Comparison of ENCODE assay signal across 20 mouse cellular contexts in the genomic region with DNA sequence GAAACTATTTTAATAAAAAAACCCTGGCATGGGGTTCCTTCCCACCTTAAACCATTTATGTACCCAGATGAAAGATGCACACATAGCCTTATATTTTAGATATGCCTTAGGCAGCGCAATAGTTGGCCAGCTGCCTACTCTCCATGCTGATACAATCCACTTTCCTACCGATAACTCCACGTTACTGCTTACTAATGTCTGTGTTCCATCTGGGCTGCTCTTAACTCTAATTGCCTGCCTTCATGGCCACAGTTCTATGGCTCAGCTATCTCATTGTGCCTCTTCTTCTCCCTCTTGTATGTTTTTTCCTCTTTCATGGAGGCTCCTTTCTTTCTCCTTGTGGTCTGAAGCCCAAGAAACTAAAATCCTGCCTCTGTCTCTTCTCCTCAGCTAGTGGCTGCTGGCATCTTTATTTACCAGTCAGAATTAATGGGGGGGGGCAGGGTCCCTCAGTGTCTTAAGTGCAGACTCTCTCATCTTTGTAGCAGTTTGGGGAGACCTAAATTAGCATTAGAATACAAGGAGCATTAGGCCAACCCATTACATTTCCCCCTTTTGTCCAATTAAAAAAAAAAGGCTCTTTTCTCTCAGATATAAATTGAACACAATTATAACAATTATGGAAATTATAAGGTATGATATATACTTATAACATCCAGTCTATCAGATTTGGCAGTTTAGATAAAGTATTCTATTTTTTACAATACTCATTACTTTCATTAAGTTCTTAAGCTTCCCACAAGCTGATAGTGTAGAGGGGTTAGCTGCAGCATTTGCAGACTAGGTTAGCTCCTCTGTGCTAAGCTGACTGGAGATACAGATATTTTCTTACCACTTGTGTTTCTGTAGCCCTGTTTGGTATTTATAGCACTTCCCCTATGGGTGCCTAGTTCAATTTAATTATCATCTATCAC.
DNase-seq lines count a peak whose midpoint lies in the region; ATAC-seq lines count a peak whose summit lies in the region.
"Had no signal": no experiment of that assay in that cellular context is flagged by ENCODE, and none has a peak within 500 bp of the region (broad histone marks: within the 10 kb centered on the region; RNA-seq: fewer than 3 reads in every experiment).

No protein-coding gene starts in this region.

- no peak for DNase-seq in hindbrain, embryonic 10.5 days (ENCODE audit: low spot score)
- peak; percentile 34 for DNase-seq in forebrain, embryonic 14.5 days (ENCODE audit: low spot score)
- no peak for DNase-seq in kidney, adult 11 months
- DNase-seq: adrenal gland, adult 8-10 months; adrenal gland, postnatal 25 days; cerebellum, adult 18-20 months; cerebellum, adult 9-10 months; cerebellum, postnatal 14 days; gastrocnemius, postnatal 10 days; gastrocnemius, postnatal 36 days; heart, adult 11 months; kidney, adult 8-10 months had no signal

- no peak for ATAC-seq in hindbrain, embryonic 13.5 days (ENCODE audit: low FRiP score)
- peak; percentile 50 for ATAC-seq in forebrain, embryonic 14.5 days
- peak; percentile 82 for ATAC-seq in forebrain, embryonic 16.5 days
- no peak for ATAC-seq in inflammation-experienced regulatory T-cells, adult 6 months
- ATAC-seq: CD4-positive, CD25-positive, alpha-beta regulatory T cell, adult 4 months; hindbrain, postnatal 0 days; intestine, postnatal 0 days had no signal

- H3K9me3 ChIP-seq in hindbrain, embryonic 13.5 days: no peaks in the 10 kb centered on the region
- no peaks in the 10 kb centered on the region for H3K9me3 ChIP-seq in hindbrain, embryonic 10.5 days
- no peaks in the 10 kb centered on the region for H3K9me3 ChIP-seq in forebrain, embryonic 14.5 days (replicated peaks; ENCODE audit: control insufficient read depth, low read length)
- H3K9me3 ChIP-seq in forebrain, embryonic 16.5 days (ENCODE audit: control insufficient read depth, low read length): no peaks in the 10 kb centered on the region

- H3K27me3 ChIP-seq in hindbrain, embryonic 13.5 days: no peaks in the 10 kb centered on the region
- H3K27me3 ChIP-seq in hindbrain, embryonic 10.5 days (ENCODE audit: insufficient read depth, poor library complexity, severe bottlenecking): no peaks in the 10 kb centered on the region
- no peaks in the 10 kb centered on the region for H3K27me3 ChIP-seq in forebrain, embryonic 14.5 days (replicated peaks; ENCODE audit: control insufficient read depth, insufficient read depth, low read length)
- no peaks in the 10 kb centered on the region for H3K27me3 ChIP-seq in forebrain, embryonic 16.5 days (replicated peaks; ENCODE audit: control insufficient read depth, insufficient read depth, low read length)

- WGBS in hindbrain, embryonic 13.5 days: 75% methylated on average over 3 of the region's 3 CpGs
- WGBS in hindbrain, embryonic 10.5 days: 90% methylated on average over 3 of the region's 3 CpGs
- WGBS in forebrain, embryonic 14.5 days: 46% methylated on average over 3 of the region's 3 CpGs
- 29% methylated on average over 3 of the region's 3 CpGs for WGBS in forebrain, embryonic 16.5 days

- no peak overlapping the region for H3K4me3 ChIP-seq in hindbrain, embryonic 13.5 days
- H3K4me3 ChIP-seq in hindbrain, embryonic 10.5 days: no peak overlapping the region
- no peak overlapping the region for H3K4me3 ChIP-seq in forebrain, embryonic 14.5 days (ENCODE audit: low read depth, low read length)
- no peak overlapping the region for H3K4me3 ChIP-seq in forebrain, embryonic 16.5 days (replicated peaks; ENCODE audit: low read length)

- no peaks in the 10 kb centered on the region for H3K4me1 ChIP-seq in hindbrain, embryonic 13.5 days (replicated peaks)
- no peaks in the 10 kb centered on the region for H3K4me1 ChIP-seq in hindbrain, embryonic 10.5 days (replicated peaks)
- H3K4me1 ChIP-seq in forebrain, embryonic 14.5 days (ENCODE audit: control insufficient read depth, insufficient read depth, low read length): no peaks in the 10 kb centered on the region
- no peaks in the 10 kb centered on the region for H3K4me1 ChIP-seq in forebrain, embryonic 16.5 days (replicated peaks; ENCODE audit: control insufficient read depth, insufficient read depth, low read length)

- H3K27ac ChIP-seq in hindbrain, embryonic 13.5 days: 0 out of 2 replicates have a peak overlapping the region, but pooled peaks have one; percentile 8
- H3K27ac ChIP-seq in hindbrain, embryonic 10.5 days: no peak overlapping the region
- H3K27ac ChIP-seq in forebrain, embryonic 14.5 days (ENCODE audit: low read depth, low read length): no peak overlapping the region
- no peak overlapping the region for H3K27ac ChIP-seq in forebrain, embryonic 16.5 days (ENCODE audit: low read length)
- H3K27ac ChIP-seq: hindbrain, embryonic 14.5 days; hindbrain, postnatal 0 days had no signal

- H3K9ac ChIP-seq in hindbrain, embryonic 13.5 days: no peak overlapping the region
- H3K9ac ChIP-seq in forebrain, embryonic 14.5 days (ENCODE audit: low read length): no peak overlapping the region
- H3K9ac ChIP-seq in forebrain, embryonic 16.5 days (replicated peaks; ENCODE audit: low read depth, low read length): no peak overlapping the region
- H3K9ac ChIP-seq: hindbrain, embryonic 14.5 days had no signal

- H3K4me2 ChIP-seq in hindbrain, embryonic 13.5 days: no peak overlapping the region
- no peak overlapping the region for H3K4me2 ChIP-seq in forebrain, embryonic 14.5 days (ENCODE audit: low read length)
- no peak overlapping the region for H3K4me2 ChIP-seq in forebrain, embryonic 16.5 days (ENCODE audit: low read length)
- H3K4me2 ChIP-seq: heart, embryonic 11.5 days; hindbrain, embryonic 14.5 days had no signal

- no peaks in the 10 kb centered on the region for H3K36me3 ChIP-seq in hindbrain, embryonic 13.5 days
- no peaks in the 10 kb centered on the region for H3K36me3 ChIP-seq in hindbrain, embryonic 10.5 days
- H3K36me3 ChIP-seq in forebrain, embryonic 14.5 days (ENCODE audit: control insufficient read depth, insufficient read depth, low read length): no peaks in the 10 kb centered on the region
- H3K36me3 ChIP-seq in forebrain, embryonic 16.5 days (ENCODE audit: control insufficient read depth, insufficient read depth): no peaks in the 10 kb centered on the region

Comparison
In these comparisons a context has a peak if more than half of its experiments do, and no peak if none do; other contexts are left out.
1. ATAC-seq: peak in forebrain, embryonic 14.5 days (single experiment) and forebrain, embryonic 16.5 days (single experiment); none in hindbrain, embryonic 13.5 days (single experiment) and inflammation-experienced regulatory T-cells, adult 6 months (single experiment).